Mouse (Mus musculus): Measurements from ENCODE around the gene Lrrc37a.
"Not testable (repeated sequence)": the region's sequence is repeated elsewhere in the genome, so short reads cannot be mapped to it uniquely, and the experiment has no call there.

Lrrc37a gene

DNA sequence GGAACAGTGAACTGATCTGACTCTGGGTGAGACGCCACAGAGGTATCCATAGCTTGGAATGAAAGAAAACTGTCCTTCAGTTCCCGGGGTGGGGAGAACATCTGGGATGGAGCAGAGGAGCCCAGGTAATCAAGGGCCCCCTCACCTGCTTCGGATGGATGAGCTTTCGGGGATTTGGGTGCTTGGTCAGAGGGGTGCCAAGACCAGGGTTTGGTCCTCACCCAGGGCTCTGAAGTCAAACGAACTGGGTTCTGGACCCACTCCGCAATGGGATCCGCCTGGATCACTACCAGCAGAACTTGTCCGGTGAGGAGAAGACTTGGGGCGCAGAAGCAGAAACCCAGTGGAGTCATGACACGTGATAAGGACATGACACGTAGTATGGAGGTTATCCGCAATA is at the start of gene Lrrc37a:
TSS of gene Lrrc37a (minus strand) at position 101 of the 400 bp plus-strand sequence.
- no peak for DNase-seq (ENCODE audit: low read depth, low spot score)

DNA sequence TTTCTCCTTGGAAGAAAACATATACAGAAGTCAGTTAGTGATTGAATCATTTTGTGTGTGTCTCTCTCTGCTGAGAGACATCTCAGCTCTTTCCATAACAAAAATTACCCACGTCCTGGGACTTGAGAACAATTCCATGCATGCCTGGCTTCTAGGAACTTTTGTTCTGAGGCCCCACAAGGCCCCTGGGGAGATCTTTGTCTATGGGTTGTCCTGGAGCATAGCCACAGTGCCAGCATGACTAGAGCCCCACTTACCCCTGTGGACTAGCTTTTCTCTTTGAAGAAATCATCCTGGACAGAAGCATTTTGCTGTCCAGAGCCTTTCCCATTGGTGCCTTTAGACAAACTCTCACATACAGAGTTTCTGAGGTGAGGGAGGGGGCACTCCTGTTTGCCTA is 30.6 kb upstream of the Lrrc37a start:
- DNase-seq (ENCODE audit: low read depth, low spot score), result not testable (repeated sequence)

GRCm38 (mm10) chr11:103512111-103512510 is 7.7 kb upstream of the Lrrc37a start:
- no peak for DNase-seq (ENCODE audit: low read depth, low spot score)

GRCm38 (mm10) chr11:103464443-103464842 is 40.0 kb downstream of the Lrrc37a start:
- DNase-seq (ENCODE audit: low read depth, low spot score), result peak; percentile 84

DNA sequence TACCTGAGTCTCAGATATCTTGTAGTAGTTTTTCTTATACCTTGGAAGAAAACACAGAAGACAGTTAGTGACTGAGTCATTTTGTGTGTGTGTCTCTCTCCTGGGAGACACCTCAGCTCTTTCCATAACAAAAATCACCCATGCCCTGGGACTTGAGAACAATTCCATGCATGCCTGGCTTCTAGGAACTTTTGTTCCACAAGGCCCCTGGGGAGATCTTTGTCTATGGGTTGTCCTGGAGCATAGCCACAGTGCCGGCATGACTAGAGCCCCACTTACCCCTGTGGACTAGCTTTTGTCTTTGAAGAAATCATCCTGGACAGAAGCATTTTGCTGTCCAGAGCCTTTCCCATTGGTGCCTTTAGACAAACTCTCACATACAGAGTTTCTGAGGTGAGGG is 53.3 kb downstream of the Lrrc37a start:
- peak; percentile 88 for DNase-seq (ENCODE audit: low read depth, low spot score)

GRCm38 (mm10) chr11:103449721-103450120 is 54.7 kb downstream of the Lrrc37a start:
- peak; percentile 94 for DNase-seq (ENCODE audit: low read depth, low spot score)

DNA sequence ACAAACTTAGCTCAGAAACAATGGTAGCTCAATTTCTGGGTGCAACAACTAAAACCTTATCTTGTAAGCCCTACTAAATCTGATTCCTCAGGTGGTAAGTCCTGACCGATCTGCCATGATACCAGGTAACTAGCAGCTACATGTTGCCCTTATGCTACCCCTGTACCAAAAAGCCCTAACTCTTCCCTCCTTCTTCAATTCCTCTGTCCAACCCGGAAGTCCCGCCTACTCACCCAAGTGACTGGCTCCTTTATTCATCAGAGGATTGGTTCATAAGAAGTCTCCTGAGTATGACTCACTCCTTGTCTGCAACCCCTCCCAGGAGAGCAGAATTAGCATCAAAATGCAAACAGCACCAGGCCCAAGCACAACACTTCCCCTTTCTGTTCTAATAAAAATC is 60.7 kb downstream of the Lrrc37a start:
- peak; percentile 96 for DNase-seq (ENCODE audit: low read depth, low spot score)

- DNase-seq (ENCODE audit: low read depth, low spot score), result no peak
These were observed 68.1 kb downstream of the Lrrc37a start for GRCm38 (mm10) chr11:103436282-103436681.

- peak; percentile 61 for DNase-seq (ENCODE audit: low read depth, low spot score)
These were observed 79.4 kb downstream of the Lrrc37a start for GRCm38 (mm10) chr11:103425031-103425430.

DNA sequence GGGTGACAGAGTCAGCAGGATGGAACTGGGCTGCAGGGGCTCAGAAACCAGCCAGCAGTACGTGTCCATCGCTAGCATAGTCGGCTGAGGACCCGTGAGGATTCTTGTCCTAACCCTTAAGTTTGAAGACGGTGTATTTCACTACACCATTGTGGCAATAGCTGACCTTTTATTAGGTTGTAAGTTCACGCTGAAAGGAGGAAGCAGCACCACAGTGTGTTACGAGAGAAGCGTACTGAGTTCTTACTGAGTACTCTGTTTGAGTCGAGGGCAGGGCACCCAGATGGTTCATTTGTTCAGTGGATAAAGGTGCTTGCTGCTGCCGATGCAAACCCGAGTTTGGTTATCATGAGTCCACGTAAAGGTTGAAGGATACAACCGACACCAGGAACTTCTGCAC is 84.7 kb downstream of the Lrrc37a start:
- DNase-seq (ENCODE audit: low read depth, low spot score), result no peak

DNA sequence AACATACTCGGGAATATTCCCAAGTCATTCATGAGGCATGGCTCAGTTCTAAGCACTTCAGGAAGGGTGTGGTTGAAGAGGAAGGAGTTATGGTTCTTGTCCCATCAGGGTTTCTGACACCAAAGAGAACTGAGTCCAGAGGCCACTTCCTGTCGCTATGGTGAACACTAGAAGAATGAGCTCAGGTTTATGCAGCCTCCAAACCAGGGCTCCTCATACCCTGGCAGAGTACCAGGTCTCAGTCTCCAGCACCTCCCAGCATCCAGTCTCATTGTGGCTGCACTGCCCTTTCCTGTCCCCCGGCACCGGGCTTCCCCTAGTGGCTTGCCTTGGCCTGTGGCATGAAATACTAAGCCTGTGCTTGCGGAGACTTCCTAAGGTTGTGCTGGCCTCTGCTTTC is 85.2 kb downstream of the Lrrc37a start:
- no peak for DNase-seq (ENCODE audit: low read depth, low spot score)

GRCm38 (mm10) chr11:103413516-103413915 is 90.9 kb downstream of the Lrrc37a start:
- peak; percentile 38 for DNase-seq (ENCODE audit: low read depth, low spot score)

GRCm38 (mm10) chr11:103412950-103413423 is 91.4 kb downstream of the Lrrc37a start:
- peak; percentile 88 for DNase-seq (ENCODE audit: low read depth, low spot score)

GRCm38 (mm10) chr11:103411981-103412949 is 92.1 kb downstream of the Lrrc37a start, which contains the start of gene Plekhm1:
Gene Plekhm1 (minus strand): TSS chr11:103412687.
- peak; percentile 98 for DNase-seq (ENCODE audit: low read depth, low spot score)

GRCm38 (mm10) chr11:103411301-103411700 is 93.1 kb downstream of the Lrrc37a start:
- DNase-seq (ENCODE audit: low read depth, low spot score), result no peak

- no peak for DNase-seq (ENCODE audit: low read depth, low spot score)
These were observed 95.5 kb downstream of the Lrrc37a start for GRCm38 (mm10) chr11:103408880-103409279.

DNA sequence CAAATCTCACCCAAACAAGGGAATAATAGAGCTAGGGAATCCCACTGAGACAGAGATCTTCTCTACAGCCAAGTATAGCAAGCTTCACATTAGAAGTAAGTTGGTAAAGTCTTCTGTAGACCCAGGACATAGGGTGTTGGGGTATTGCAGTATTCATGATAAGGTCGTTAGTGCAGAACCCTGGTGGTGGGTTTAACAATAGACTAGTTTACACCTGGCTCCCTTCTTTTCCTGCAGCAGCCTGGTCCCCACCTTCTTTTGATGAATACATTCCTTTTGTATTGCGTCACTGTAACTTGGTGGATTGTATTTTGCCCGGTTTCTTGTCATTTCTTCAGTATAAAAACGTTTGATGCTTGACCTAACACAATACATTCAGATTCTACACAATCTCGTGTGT is 97.3 kb downstream of the Lrrc37a start:
- peak; percentile 96 for DNase-seq (ENCODE audit: low read depth, low spot score)

GRCm38 (mm10) chr11:103406551-103406950 is 97.8 kb downstream of the Lrrc37a start:
- DNase-seq (ENCODE audit: low read depth, low spot score), result peak; percentile 97

DNA sequence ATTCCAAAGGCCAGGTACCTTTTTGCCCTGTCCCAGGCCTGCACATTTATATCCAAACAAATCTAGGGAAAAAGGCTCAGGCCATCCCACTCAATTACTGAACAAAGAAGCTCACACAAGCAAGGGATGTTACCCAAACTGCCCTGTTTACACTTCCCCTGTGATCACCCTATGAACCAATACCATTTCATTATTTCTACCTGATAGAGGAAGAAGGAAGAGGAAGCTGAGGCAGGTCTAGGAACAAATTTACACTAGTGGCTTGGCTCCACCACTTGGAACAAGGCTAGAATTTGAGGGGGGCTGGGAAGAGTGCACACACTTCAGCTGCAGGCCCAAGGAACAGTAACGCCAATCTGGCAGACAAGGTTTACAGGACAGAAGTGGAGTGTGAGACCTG is 98.6 kb downstream of the Lrrc37a start:
- DNase-seq (ENCODE audit: low read depth, low spot score), result no peak

GRCm38 (mm10) chr11:103404618-103405017 is 99.8 kb downstream of the Lrrc37a start:
- DNase-seq (ENCODE audit: low read depth, low spot score), result no peak

- DNase-seq (ENCODE audit: low read depth, low spot score), result peak; percentile 96
These were observed 100.6 kb downstream of the Lrrc37a start for GRCm38 (mm10) chr11:103403776-103404175.

DNA sequence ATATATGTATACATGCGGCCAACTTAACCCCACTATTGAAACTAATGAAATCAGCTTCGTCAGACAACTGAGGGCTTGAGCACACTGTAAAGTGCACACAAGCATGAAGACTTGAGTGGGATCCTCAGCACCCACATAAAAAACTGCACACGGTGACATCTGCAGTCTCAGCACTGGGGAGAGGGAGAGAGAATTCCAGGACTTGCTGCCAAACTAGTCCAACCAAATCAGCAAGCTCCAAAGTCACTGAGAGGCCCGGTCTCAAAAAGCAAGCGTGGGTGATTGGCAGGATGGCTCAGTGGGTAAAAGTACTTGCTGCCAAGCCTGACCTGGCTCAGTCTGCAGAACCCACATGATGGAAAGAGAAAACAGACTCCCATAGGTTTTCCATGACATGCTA is 101.7 kb downstream of the Lrrc37a start:
- no peak for DNase-seq (ENCODE audit: low read depth, low spot score)

GRCm38 (mm10) chr11:103402198-103402597 is 102.2 kb downstream of the Lrrc37a start:
- peak; percentile 83 for DNase-seq (ENCODE audit: low read depth, low spot score)

Data from R1 (cell line).